Mouse (Mus musculus) kidney, postnatal 0 days (tissue): ENCODE data around the gene Tubb5. TPM values are rescaled to one million over a fixed set of nuclear protein-coding genes. Genes with fewer than 3 reads are reported as not detected.

ENCODE experiments used
- ATAC-seq: fragments of 200-750 bp; cut with Nextera tagmentation; replicated peaks from 2 replicates; pipeline ENCODE4 v1.8.0; 2017; ENCODE audit warnings: low read depth, moderate number of reproducible peaks, moderate TSS enrichment, moderate library complexity; ENCODE audit not compliant: low FRiP score
- DNase-seq: peaks from one replicate; pipeline ENCODE4 v3.0.0-alpha.2; 2016; ENCODE audit warnings: low spot score
- H3K27ac ChIP-seq: fragments of 300-500 bp; sonication (generic); 2 replicates; pipeline ENCODE4 v1.5.1; 2014; ENCODE audit warnings: mild to moderate bottlenecking
- H3K27me3 ChIP-seq: fragments of 300-500 bp; sonication (generic); 2 replicates; pipeline ENCODE4 v1.6.1; 2014; ENCODE audit warnings: low read length, mixed read lengths; ENCODE audit not compliant: insufficient read depth
- H3K36me3 ChIP-seq: fragments of 300-500 bp; sonication (generic); 2 replicates; pipeline ENCODE4 v1.6.1; 2014; ENCODE audit warnings: low read length, mixed read lengths; ENCODE audit not compliant: insufficient read depth
- H3K4me1 ChIP-seq: fragments of 300-500 bp; sonication (generic); replicated peaks from 2 replicates; pipeline ENCODE4 v1.6.1; 2014; ENCODE audit warnings: antibody characterized with exemption, low read length, mixed read lengths; ENCODE audit not compliant: insufficient read depth
- H3K4me2 ChIP-seq: fragments of 300-500 bp; sonication (generic); 2 replicates; pipeline ENCODE4 v1.6.1; 2014; ENCODE audit warnings: mild to moderate bottlenecking, low read length, moderate library complexity, mixed read lengths
- H3K4me3 ChIP-seq: fragments of 300-500 bp; sonication (generic); replicated peaks from 2 replicates; pipeline ENCODE4 v1.5.1; 2014; ENCODE audit warnings: low read depth, low read length
- H3K9ac ChIP-seq: fragments of 300-500 bp; sonication (generic); 2 replicates; pipeline ENCODE4 v1.6.1; 2014; ENCODE audit warnings: low read depth, low read length
- H3K9me3 ChIP-seq: fragments of 300-500 bp; sonication (generic); replicated peaks from 2 replicates; pipeline ENCODE4 v1.6.1; 2016; ENCODE audit warnings: low read length, inconsistent platforms, mixed read lengths
- CTCF ChIP-seq: IDR thresholded peaks from 2 replicates; pipeline ENCODE4 v1.5.1; 2016; ENCODE audit warnings: antibody characterized with exemption, low read depth, mild to moderate bottlenecking, moderate library complexity
- WGBS: fragments of 180-500 bp; shearing (Covaris S2); extraction: QIAGEN DNeasy Blood & Tissue Kit; methylation state at CpG from one replicate; pipeline ENCODE4 v1.1.7; 2014; 5-methylcytosine and 5-hydroxymethylcytosine counted together
- polyA plus RNA-seq: library from polyadenylated mRNA; unstranded; fragments of >200 nt; fragmentation: Nextera tagmentation; extraction: Ambion mirVana; gene quantifications from 2 replicates; pipeline ENCODE4 v1.2.1, GENCODE M21; 2015

Gene Tubb5
- 503 and 575 TPM in 2 replicates for polyA plus RNA-seq

DNA sequence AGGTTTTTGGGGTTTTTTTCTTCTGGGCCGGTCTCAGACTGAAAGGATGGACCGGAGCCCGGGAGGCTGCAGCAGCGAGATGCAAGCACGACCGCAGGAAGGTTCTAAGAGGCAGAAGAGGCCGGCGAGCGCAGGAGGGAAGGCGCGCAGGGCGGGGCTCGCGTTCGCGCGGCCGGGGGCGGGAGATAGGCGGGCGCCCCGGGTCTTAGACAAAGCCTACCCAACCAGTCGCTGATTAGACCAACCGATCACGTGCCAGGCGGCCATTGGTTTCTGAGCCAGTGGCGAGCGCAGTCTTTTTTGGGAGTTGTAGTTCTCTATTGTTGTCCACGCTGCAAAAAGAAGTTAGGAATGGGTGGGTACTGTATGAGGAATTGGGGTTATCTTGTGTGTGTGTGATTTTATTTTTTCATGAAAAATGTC, at the start of gene Tubb5:
Gene Tubb5 (minus strand): TSS at position 185 of the 423 bp plus-strand sequence.
- peak within 1 kb of the TSS; percentile 88 for H3K27ac ChIP-seq
- no peaks in the 10 kb centered on the region for H3K9me3 ChIP-seq
- H3K9ac ChIP-seq = peak within 1 kb of the TSS; percentile 78
- peaks cover 13% of the 10 kb centered on the region for H3K4me1 ChIP-seq
- H3K36me3 ChIP-seq = peaks cover 27% of the 10 kb centered on the region
- no peak for TF ChIP-seq CTCF
- H3K4me3 ChIP-seq = peak within 1 kb of the TSS; percentile 76
- WGBS = under 1% methylated on average over 29 of the region's 29 CpGs
- no peaks in the 10 kb centered on the region for H3K27me3 ChIP-seq
- peak; percentile 72 for ATAC-seq
- DNase-seq = peak; percentile 99
- peak within 1 kb of the TSS; percentile 83 for H3K4me2 ChIP-seq

GRCm38 (mm10) chr17:35887725-35888124, 49.6 kb upstream of the Tubb5 start:
- Histone ChIP-seq H3K4me1 (no peaks in the 10 kb centered on the region), H3K27me3 (no peaks in the 10 kb centered on the region), H3K9ac (no peak overlapping the region), H3K4me3 (no peak overlapping the region), H3K27ac (no peak overlapping the region), H3K4me2 (no peak overlapping the region), H3K9me3 (no peaks in the 10 kb centered on the region), H3K36me3 (peaks cover 81% of the 10 kb centered on the region)
- WGBS = 90% methylated on average over 13 of the region's 17 CpGs
- ATAC-seq = no peak
- no peak for TF ChIP-seq CTCF
- no peak for DNase-seq

DNA sequence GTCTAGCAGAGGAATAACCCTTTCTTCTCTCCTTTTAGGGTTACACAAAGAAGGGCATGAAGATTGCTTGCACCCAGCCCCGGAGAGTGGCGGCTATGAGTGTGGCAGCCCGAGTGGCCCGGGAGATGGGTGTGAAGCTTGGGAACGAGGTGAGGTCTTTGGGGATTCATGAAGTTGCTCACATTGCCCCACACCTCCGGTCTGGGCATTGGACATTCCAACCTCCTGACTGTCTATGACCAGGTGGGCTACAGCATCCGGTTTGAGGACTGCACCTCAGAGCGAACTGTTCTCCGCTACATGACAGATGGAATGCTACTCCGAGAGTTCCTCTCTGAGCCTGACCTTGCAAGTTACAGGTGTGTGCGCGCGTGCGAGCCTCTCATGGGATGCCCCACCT, 45.7 kb upstream of the Tubb5 start:
- DNase-seq (no peak), ATAC-seq (no peak)
- WGBS = 96% methylated on average over 14 of the region's 14 CpGs
- Histone ChIP-seq H3K27me3 (no peaks in the 10 kb centered on the region), H3K4me3 (no peak overlapping the region), H3K4me1 (no peaks in the 10 kb centered on the region; the same call in 1 of the 2 replicates), H3K27ac (no peak overlapping the region), H3K36me3 (peaks cover 61% of the 10 kb centered on the region), H3K4me2 (no peak overlapping the region), H3K9me3 (no peaks in the 10 kb centered on the region), H3K9ac (no peak overlapping the region)
- no peak for TF ChIP-seq CTCF

GRCm38 (mm10) chr17:35882924-35883323, 44.8 kb upstream of the Tubb5 start:
- TF ChIP-seq CTCF = no peak
- H3K27ac ChIP-seq = no peak overlapping the region
- no peak overlapping the region for H3K4me3 ChIP-seq
- no peak overlapping the region for H3K4me2 ChIP-seq
- no peaks in the 10 kb centered on the region; the same call in 1 of the 2 replicates for H3K4me1 ChIP-seq
- no peaks in the 10 kb centered on the region for H3K27me3 ChIP-seq
- H3K36me3 ChIP-seq = peaks cover 53% of the 10 kb centered on the region
- WGBS = 93% methylated on average over 17 of the region's 17 CpGs
- H3K9ac ChIP-seq = no peak overlapping the region
- DNase-seq (no peak), ATAC-seq (no peak)
- no peaks in the 10 kb centered on the region for H3K9me3 ChIP-seq

GRCm38 (mm10) chr17:35879245-35880057, 41.3 kb upstream of the Tubb5 start, which contains the start of gene Dhx16:
Gene Dhx16, plus strand, starts transcription at chr17:35879819.
- 5% methylated on average over 66 of the region's 66 CpGs for whole genome bisulfite sequencing
- no peaks in the 10 kb centered on the region; the same call in 1 of the 2 replicates for H3K4me1 ChIP-seq
- no peaks in the 10 kb centered on the region for H3K9me3 ChIP-seq
- peaks cover 27% of the 10 kb centered on the region; the same call in 1 of the 2 replicates for H3K36me3 ChIP-seq
- peak; percentile 83 for TF ChIP-seq CTCF
- peak within 1 kb of the TSS; percentile 85 for H3K4me2 ChIP-seq
- peak; percentile 92 for ATAC-seq
- no peaks in the 10 kb centered on the region for H3K27me3 ChIP-seq
- peak within 1 kb of the TSS; percentile 97 for H3K4me3 ChIP-seq
- DNase-seq = peak; percentile 97
- peak within 1 kb of the TSS; percentile 69 for H3K27ac ChIP-seq
- peak within 1 kb of the TSS; percentile 84 for H3K9ac ChIP-seq

DNA sequence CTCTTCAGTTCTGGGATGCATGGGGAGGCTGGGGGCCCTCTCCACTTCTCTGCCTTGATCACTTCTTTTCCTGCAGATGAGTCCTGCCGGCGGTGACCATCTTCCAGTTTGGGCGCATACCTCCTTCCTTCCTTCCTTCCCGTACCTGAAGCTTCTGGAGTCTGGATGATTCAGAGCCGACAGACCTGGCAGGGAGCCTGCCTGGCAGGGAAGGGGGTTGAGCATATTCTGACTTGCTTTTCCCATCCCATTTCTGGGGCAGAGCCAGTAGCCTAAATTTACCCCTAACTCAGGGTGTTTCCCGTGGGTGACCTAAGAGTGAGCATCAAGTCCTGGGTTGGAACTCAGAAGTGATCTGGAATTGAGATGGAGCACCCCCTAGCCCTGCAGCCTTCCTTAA, 36.6 kb upstream of the Tubb5 start:
- Histone ChIP-seq H3K4me3 (no peak overlapping the region), H3K9ac (no peak overlapping the region), H3K27ac (no peak overlapping the region), H3K4me2 (no peak overlapping the region), H3K27me3 (no peaks in the 10 kb centered on the region), H3K4me1 (0 out of 2 replicates have a peak, but pooled peaks cover 6% of the 10 kb centered on the region), H3K9me3 (no peaks in the 10 kb centered on the region), H3K36me3 (0 out of 2 replicates have a peak, but pooled peaks cover 4% of the 10 kb centered on the region)
- TF ChIP-seq CTCF = no peak
- DNase-seq = no peak
- no peak for ATAC-seq
- 78% methylated on average over 6 of the region's 6 CpGs for WGBS
